Mouse (Mus musculus) heart, adult 2 months (tissue): ENCODE measurements around the gene Sfn. TPM values are rescaled to one million over a fixed set of nuclear protein-coding genes. Genes with fewer than 3 reads are reported as not detected.

Experiments
- DNase-seq, 2 experiments: peaks; one replicate each; pipeline ENCODE4 v3.0.0; 2021
- H3K27ac ChIP-seq: fragments of 200-600 bp; 2 replicates; pipeline ENCODE4 v1.8.1; 2022
- H3K27me3 ChIP-seq: fragments of 200-500 bp; 2 replicates; pipeline ENCODE4 v1.6.1; 2012; ENCODE audit warnings: mild to moderate bottlenecking, low read length, inconsistent platforms, mixed read lengths; ENCODE audit not compliant: control insufficient read depth, insufficient read depth
- H3K36me3 ChIP-seq: fragments of 200-500 bp; 2 replicates; pipeline ENCODE4 v1.6.1; 2012; ENCODE audit warnings: low read length, inconsistent platforms; ENCODE audit not compliant: control insufficient read depth, insufficient read depth
- H3K4me1 ChIP-seq: fragments of 200-500 bp; 2 replicates; pipeline ENCODE4 v1.6.1; 2011; ENCODE audit warnings: low read length; ENCODE audit not compliant: control insufficient read depth, insufficient read depth
- H3K4me3 ChIP-seq: fragments of 200-600 bp; 2 replicates; pipeline ENCODE4 v1.8.1; 2022
- H3K79me2 ChIP-seq: fragments of 200-500 bp; replicated peaks from 2 replicates; pipeline ENCODE4 v1.6.1; 2012; ENCODE audit warnings: mild to moderate bottlenecking, inconsistent platforms, low read length, moderate library complexity, mixed read lengths; ENCODE audit not compliant: control insufficient read depth, insufficient read depth
- H3K9ac ChIP-seq: fragments of 200-500 bp; 2 replicates; pipeline ENCODE4 v1.6.1; 2012; ENCODE audit warnings: low read depth, mild to moderate bottlenecking, control low read depth, inconsistent platforms, low read length, mixed read lengths
- CTCF ChIP-seq: fragments of 200-600 bp; IDR thresholded peaks from 2 replicates; pipeline ENCODE4 v1.8.1; 2022; ENCODE audit warnings: antibody characterized with exemption, mild to moderate bottlenecking, moderate library complexity
- EP300 ChIP-seq: fragments of 200-500 bp; IDR thresholded peaks from 2 replicates; pipeline ENCODE4 v1.6.1; 2011; ENCODE audit warnings: low read depth, low read length, control low read depth; ENCODE audit not compliant: insufficient read depth
- POLR2A ChIP-seq: fragments of 200-500 bp; IDR thresholded peaks from 2 replicates; pipeline ENCODE4 v1.6.1; 2011; ENCODE audit warnings: mild to moderate bottlenecking, low read depth, low read length, control low read depth; ENCODE audit not compliant: insufficient read depth
- WGBS: fragments of 180-500 bp; shearing (Covaris S2); methylation state at CpG from one replicate; pipeline ENCODE4 v1.1.7; 2018; 5-methylcytosine and 5-hydroxymethylcytosine counted together
- intact Hi-C: fragments of 180-260 bp; cut with DNase I; formaldehyde crosslinking; loops from one replicate; pipeline ENCODE4 v1.15.1; 2025
- microRNA-seq, 2 experiments: library from miRNA; unstranded; fragments of <30 nt; microRNA quantifications; one replicate each; pipeline ENCODE4 v1.2.0; 2021
- polyA plus RNA-seq: library from polyadenylated mRNA; depleted of rRNA; stranded (reverse); fragments of >200 nt; gene quantifications from 2 replicates; pipeline ENCODE4 v1.2.3, GENCODE M21; 2012; rRNA removed
- total RNA-seq, 2 experiments: library from RNA; stranded (reverse); gene quantifications; 2 replicates each; pipeline ENCODE4 v1.2.3; 2021

Sfn gene
- total and polyA plus RNA-seq, 3 experiments: 1.2 to 2.0 (median 1.2) TPM

DNA sequence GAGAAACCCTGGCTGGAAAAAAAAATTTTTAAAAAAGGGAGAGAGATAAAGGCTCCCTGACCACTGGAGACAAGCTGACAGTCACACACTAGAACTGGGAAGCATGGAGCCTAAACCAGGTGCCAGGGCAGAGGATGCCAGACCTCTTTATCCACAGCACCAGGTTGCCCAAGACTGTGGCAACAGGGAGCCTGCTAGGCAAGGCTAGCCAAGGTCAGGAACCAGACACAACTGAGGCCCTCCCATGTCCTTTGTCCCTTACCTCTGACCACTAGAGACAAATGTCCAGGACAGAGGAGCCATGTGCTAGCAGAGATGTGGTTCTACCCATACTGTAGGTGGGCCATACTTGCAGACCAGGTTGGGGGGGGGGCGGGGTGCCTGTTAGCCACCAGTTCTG, 49.9 kb downstream of the Sfn start:
- TF ChIP-seq EP300 (no peak), CTCF (no peak), POLR2A (no peak)
- intact Hi-C loops: no loop called here
- H3K27me3 ChIP-seq: no peaks in the 10 kb centered on the region
- no peak for DNase-seq
- no peak overlapping the region for H3K4me3 ChIP-seq
- no peak overlapping the region for H3K9ac ChIP-seq
- H3K79me2 ChIP-seq: peaks cover 2% of the 10 kb centered on the region; the same call in 1 of the 2 replicates
- no peak overlapping the region for H3K27ac ChIP-seq
- no peaks in the 10 kb centered on the region for H3K36me3 ChIP-seq
- peaks cover 4% of the 10 kb centered on the region; the same call in 1 of the 2 replicates for H3K4me1 ChIP-seq
- WGBS: 95% methylated on average over 1 of the region's 1 CpGs

Small RNAs within 50 kb of the gene (microRNA-seq; reads per million reads assigned to microRNA genes)
- gene Gm23158: 0 reads per million in 2 experiments

Other genes starting within 250 kb of the Sfn start
- 10 to 100 TPM; 73.6 to 96.1 TPM for gene Wdtc1, start 248.7 kb downstream of the Sfn start, total RNA-seq
- gene Wdtc1, start 248.7 kb downstream of the Sfn start, polyA plus RNA-seq: 61.8 and 65.1 TPM in 2 replicates
- 10 to 100 TPM; 17.0 to 17.4 TPM for gene Slc9a1, start 232.5 kb downstream of the Sfn start, total RNA-seq
- 21.4 and 21.5 TPM in 2 replicates for gene Slc9a1, start 232.5 kb downstream of the Sfn start, polyA plus RNA-seq
- 1 to 10 TPM; 2.0 to 2.3 TPM for gene Tent5b, start 122.0 kb downstream of the Sfn start, total RNA-seq
- 1.4 and 1.9 TPM in 2 replicates for gene Tent5b, start 122.0 kb downstream of the Sfn start, polyA plus RNA-seq
- 1 to 10 TPM; 2.0 to 2.1 TPM for gene Trnp1, start 103.6 kb downstream of the Sfn start, total RNA-seq
- 2.3 and 2.4 TPM in 2 replicates for gene Trnp1, start 103.6 kb downstream of the Sfn start, polyA plus RNA-seq
- not detected for gene Kdf1, start 83.2 kb downstream of the Sfn start, total RNA-seq
- gene Kdf1, start 83.2 kb downstream of the Sfn start, polyA plus RNA-seq: 0.23 TPM in 1 of 2 replicates, not detected in the other
- gene Nudc, start 56.2 kb downstream of the Sfn start, total RNA-seq: 10 to 100 TPM; 70.5 to 78.8 TPM
- gene Nudc, start 56.2 kb downstream of the Sfn start, polyA plus RNA-seq: 40.5 and 52.5 TPM in 2 replicates
- gene Nr0b2, start 48.8 kb downstream of the Sfn start, total RNA-seq: 10 to 100 TPM; 13.1 to 14.5 TPM
- 28.3 and 45.4 TPM in 2 replicates for gene Nr0b2, start 48.8 kb downstream of the Sfn start, polyA plus RNA-seq
- 1 to 10 TPM; 3.4 to 5.0 TPM for gene Gpatch3, start 27.4 kb downstream of the Sfn start, total RNA-seq
- 1.9 and 2.1 TPM in 2 replicates for gene Gpatch3, start 27.4 kb downstream of the Sfn start, polyA plus RNA-seq
- 1 to 10 TPM; 6.8 to 7.3 TPM for gene Gpn2, start 17.8 kb downstream of the Sfn start, total RNA-seq
- 12.1 and 17.7 TPM in 2 replicates for gene Gpn2, start 17.8 kb downstream of the Sfn start, polyA plus RNA-seq
- gene Zdhhc18, start 48.0 kb upstream of the Sfn start, total RNA-seq: 10 to 100 TPM; 21.3 to 27.7 TPM
- 37.3 and 40.1 TPM in 2 replicates for gene Zdhhc18, start 48.0 kb upstream of the Sfn start, polyA plus RNA-seq
- gene Pigv, start 70.5 kb upstream of the Sfn start, total RNA-seq: 10 to 100 TPM; 11.7 to 12.1 TPM
- gene Pigv, start 70.5 kb upstream of the Sfn start, polyA plus RNA-seq: 9.5 and 11.7 TPM in 2 replicates
- 10 to 100 TPM; 34.2 to 38.0 TPM for gene Arid1a, start 154.6 kb upstream of the Sfn start, total RNA-seq
- gene Arid1a, start 154.6 kb upstream of the Sfn start, polyA plus RNA-seq: 27.8 and 28.1 TPM in 2 replicates